Mouse (Mus musculus) spleen, embryonic (tissue): Measurements from ENCODE around the gene Sema4c.

ENCODE experiments used
- CTCF ChIA-PET: fragments of 350-600 bp; sonication (Branson Sonifier 250); formaldehyde crosslinking; loops from one replicate; lab custom pipeline; 2022; lab: Charles Lee

Sema4c gene

GRCm38 (mm10) chr1:36536397-36536728, 21.8 kb downstream of the Sema4c start:
- CTCF ChIA-PET = no interaction called here

DNA sequence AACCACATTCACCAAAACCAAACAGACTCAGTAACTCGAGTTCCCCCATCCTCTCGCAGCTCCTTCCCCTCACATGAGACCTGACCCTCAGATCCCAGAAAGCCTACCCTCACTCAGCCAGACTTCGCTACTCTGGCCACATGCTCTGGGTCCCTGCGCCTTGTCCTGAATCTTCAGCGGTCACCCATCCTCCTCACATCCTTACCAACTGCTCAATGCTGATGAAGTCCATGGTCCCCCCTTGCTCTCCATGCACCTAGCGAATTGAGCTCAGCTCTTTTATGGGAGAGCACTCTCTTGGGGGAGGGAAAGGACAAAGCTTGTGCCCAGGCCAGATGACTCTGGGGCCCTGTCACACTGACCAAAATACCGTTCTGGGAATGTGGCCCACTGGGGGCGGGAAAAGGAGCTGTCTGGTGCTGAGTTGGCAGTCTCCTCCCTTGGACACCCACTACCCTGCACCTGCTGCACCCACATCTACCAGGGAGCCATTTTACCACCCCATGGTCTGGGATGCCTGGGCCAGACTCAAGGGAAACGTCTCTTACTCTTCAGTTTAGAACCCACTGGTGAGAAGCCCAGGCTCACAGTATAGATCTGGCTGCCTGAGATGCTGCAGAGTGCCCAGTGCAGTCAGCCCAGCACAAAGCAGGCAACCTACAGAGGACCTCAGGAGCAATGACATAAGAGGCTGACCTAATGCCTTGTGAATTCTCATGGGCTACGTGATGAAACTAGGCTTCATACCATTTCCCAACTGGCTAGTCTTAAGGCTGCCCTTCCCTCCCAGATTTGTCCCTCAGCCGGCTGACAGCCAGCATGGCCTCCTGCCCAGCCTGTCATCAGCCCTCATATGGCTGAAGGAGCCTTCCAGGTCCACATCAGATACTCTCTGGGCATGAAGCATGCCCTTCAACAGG, 22.4 kb downstream of the Sema4c start:
- CTCF ChIA-PET = no interaction called here

- CTCF ChIA-PET = no interaction called here
These were observed 23.5 kb downstream of the Sema4c start for GRCm38 (mm10) chr1:36534595-36535058.

- CTCF ChIA-PET = no interaction called here
These were observed 24.6 kb downstream of the Sema4c start for GRCm38 (mm10) chr1:36533546-36533945.

DNA sequence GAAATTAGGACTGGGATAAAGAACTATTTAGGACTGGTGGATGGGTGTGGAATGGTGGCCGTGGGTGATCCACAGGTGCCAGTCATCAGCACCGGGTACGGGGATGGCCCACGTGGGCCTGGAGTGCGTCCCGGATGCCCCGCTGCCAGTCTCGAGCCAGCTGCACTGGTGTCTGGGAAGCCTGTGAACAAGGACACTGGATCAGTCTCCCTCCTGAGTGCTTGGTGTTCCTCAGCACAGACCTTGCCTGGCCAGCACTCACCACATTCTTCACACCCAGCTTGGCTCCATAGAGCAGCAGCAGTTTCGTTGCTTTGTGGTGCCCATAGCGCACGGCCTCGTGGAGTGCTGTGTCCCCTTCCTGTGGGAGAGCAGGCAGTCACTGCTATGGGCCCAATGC, 26.7 kb downstream of the Sema4c start:
- CTCF ChIA-PET = no interaction called here

DNA sequence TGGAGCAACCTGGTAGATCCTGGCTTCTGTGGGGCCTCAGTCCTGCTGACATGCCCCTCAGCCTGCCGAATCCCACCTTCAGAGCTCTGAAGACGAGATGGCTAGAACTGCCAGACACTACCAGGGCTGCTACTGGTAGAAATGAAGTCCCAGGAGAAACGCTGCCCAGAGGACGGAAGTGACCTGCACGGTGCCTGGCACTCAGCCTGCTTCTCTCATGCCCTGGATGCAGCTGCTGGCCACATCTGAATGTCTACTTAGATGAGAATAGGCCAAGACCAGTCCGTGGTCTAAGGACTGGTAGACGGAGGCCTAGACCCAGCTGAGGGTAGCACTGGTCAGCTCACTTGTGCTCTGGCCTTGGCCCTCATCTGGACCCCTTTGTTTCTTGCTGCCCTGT, 27.2 kb downstream of the Sema4c start:
- CTCF ChIA-PET = no interaction called here

- CTCF ChIA-PET = no interaction called here
These were observed 27.7 kb downstream of the Sema4c start for GRCm38 (mm10) chr1:36530485-36530884.

- CTCF ChIA-PET = no interaction called here
These were observed 28.3 kb downstream of the Sema4c start for GRCm38 (mm10) chr1:36529875-36530274.

GRCm38 (mm10) chr1:36529274-36529673, 28.9 kb downstream of the Sema4c start:
- CTCF ChIA-PET = interaction anchor here (0.7 kb wide), 1 partner anchor 615 kb away, joined by 7 read pairs; no protein-coding TSS in a partner anchor

- CTCF ChIA-PET = no interaction called here
These were observed 29.8 kb downstream of the Sema4c start for GRCm38 (mm10) chr1:36528351-36528750.

- CTCF ChIA-PET = no interaction called here
These were observed 31.2 kb downstream of the Sema4c start for GRCm38 (mm10) chr1:36526903-36527302.

DNA sequence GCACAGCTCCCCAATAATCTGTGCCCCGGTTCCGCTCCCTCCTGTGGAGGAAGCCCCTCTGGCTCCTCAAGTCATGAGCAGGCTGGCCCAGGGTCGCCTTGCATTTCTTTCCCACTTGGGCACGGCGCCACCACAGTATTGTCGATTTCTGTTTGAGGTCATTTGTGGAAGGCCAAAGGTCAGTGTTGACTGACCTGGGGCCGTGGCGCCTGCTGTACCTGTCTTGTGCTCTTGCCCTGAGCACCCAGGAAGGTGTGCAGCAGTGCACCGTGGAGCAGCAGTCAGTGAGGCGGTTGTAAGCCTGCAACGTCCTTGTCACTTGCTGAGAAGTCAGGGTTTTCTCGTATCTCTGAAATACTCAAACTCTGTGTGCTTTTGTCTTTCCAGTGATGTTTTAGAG, 32.4 kb downstream of the Sema4c start:
- CTCF ChIA-PET = no interaction called here

DNA sequence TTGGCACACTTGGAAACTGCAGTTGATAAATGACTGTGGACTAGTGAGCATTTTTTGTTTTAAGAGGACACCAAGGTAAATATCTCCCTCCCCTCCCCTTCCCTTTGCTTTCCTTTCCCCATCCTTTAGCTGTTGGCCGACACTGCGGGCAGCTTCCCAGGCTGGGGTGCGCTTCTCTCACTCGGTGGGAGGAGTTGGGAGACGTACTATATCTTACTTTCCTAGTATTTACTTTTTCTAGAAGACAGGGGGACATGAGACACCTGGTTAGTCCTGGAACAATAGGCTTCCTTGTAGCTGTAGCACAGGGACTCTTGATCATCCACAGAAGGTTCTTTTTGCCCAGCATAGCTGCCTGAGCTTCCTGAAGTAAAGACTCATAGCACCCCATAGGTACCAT, 34.1 kb downstream of the Sema4c start:
- CTCF ChIA-PET = interaction anchor here (0.6 kb wide), 1 partner anchor 673 kb away, joined by 9 read pairs; no protein-coding TSS in a partner anchor

DNA sequence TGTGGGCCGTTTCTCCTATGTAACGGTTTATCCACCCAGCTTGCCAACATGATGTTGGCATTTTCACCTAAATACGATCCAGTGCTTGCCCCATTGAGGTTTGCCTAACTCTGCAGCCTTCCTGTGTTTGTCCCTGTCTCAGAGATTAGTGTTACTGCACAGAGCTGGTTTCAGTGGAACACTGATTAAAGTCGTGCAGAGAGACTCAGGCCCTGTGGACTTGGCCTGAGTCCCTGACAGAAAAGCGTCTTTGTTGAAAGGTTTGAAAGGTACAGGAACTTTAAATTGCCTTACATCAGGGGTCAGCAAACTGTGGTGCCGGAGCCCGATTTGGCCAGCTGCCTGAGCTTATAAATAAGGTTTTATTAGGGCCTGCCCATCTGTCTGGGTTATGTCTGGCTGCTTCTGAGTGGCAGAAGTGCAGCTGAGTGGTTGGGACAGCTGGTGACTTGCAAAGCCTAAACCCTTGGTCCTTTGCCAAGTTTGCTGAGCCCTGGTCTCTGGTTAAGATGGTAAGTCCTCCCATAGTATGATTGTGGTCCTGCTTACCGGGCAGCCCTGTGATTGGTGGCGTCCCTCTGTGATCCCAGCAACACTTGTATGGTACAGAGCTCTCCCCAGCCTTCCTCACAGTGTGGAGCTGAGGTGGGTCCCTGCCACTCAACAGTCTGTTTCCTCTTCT, 34.7 kb downstream of the Sema4c start:
- CTCF ChIA-PET = no interaction called here

- CTCF ChIA-PET = no interaction called here
These were observed 35.9 kb downstream of the Sema4c start for GRCm38 (mm10) chr1:36522210-36522609.

DNA sequence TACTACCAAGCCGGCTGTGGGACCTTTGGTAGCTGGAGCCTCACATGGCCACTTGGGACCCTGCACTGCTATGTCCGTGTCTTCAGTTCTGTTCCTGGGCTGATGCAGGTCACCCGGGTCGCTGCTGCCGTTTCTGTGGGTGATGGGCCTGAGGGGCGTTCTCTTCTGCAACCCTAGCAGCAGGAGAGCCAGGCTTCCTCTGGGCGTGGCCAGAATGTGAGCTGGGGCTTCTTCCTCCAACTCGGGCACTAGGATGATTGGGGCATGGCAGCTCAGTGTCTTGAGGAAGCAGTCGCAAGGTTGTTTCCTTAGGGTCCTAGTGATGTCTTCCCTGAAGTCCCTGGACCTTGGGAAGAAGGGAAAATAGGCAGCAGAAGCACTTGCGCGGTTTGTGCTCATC, 38.5 kb downstream of the Sema4c start:
- CTCF ChIA-PET = interaction anchor here (0.7 kb wide), 1 partner anchor 13 kb away, joined by 4 read pairs; no protein-coding TSS in a partner anchor

- CTCF ChIA-PET = interaction anchor here (0.6 kb wide), 1 partner anchor 19 kb away, joined by 14 read pairs; the partner anchor contains the start of gene Ankrd23
These were observed 39.9 kb downstream of the Sema4c start for GRCm38 (mm10) chr1:36518259-36518658.

DNA sequence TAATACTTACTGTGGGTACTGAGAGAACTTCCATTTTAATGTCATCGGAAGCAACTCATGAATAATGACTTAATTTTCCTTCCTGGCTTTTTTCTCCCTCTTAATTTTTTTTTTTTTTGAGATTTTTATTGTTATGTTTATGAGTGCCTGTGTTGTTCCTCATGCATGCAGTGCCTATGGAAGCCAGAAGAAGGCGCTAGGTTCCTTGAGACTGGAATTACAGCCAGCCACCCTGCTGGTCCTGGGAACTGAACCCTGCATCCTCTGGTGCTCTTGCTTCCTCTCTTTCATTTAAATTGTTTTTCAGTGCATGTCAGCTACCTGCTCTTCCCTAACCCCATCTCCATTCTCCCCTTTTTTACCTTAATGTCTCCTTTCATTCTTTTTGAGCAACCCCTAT, 44.4 kb downstream of the Sema4c start:
- CTCF ChIA-PET = no interaction called here

DNA sequence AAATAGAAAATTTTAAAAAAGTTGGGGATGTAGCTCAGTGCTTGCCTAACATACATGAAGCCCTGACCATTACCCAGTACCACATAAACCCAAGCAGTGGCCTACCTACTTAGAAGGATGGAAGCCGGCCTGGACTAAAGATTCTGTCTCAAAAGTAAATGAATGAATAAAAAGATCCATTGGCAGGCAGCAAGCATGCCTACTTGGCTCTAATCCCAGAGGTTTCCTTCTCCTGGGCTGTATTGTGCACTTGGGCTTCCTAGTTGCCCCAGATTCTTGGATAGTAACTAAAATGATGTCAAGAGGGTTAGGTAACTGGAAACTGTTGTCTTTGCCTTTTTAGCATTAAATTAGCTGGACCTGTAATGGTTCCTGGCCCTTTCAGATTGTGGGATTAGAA, 44.8 kb downstream of the Sema4c start:
- CTCF ChIA-PET = no interaction called here

DNA sequence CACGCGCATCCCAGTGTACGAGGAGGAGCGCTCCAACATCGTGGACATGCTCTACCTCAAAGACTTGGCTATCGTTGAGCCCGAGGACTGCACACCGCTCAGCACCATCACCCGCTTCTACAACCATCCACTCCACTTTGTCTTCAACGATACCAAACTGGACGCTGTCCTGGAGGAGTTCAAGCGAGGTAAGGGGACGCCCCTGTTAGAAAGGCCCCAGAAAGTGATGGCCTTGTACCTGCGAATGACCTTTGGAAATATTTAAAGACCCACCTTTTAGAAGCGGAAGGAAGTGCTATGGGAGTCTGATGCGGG, 45.2 kb downstream of the Sema4c start:
- CTCF ChIA-PET = no interaction called here

- CTCF ChIA-PET = no interaction called here
These were observed 45.8 kb downstream of the Sema4c start for GRCm38 (mm10) chr1:36512089-36512965.
